Mouse (Mus musculus): ENCODE results near the gene Clic1. TPM values are rescaled to one million over a fixed set of nuclear protein-coding genes. Genes with fewer than 3 reads are reported as not detected.
"Not testable (repeated sequence)": the region's sequence is repeated elsewhere in the genome, so short reads cannot be mapped to it uniquely, and the experiment has no call there.

Clic1 gene
- polyA plus RNA-seq (2012; rRNA removed), result 69.6 and 89.8 TPM in 2 replicates

DNA sequence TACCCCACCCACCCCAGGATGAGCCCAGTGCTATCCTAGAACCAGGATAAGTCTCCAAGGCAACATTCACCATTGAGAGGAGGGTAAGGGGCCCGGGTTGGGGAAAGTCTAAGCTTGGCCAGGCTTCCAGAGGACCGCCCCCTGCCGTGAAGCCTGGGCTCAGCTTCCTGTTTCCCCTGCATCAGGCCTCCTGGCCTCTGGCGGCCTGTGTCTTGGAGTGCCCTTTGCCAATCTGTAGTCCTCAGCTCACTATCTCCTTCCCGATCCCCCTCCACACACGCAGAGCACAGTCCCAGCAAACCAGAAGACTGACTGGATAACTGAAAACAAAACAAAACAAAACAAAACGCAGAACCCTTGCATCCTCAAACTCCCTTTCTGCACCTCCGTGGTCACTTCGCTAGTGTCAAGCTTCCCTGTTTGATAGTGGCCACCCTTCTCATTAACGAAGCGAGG, at the start of gene Clic1:
TSS of gene Clic1 (plus strand) at position 406 of the 456 bp plus-strand sequence.
- peak; percentile 88 for DNase-seq (ENCODE audit: low read depth)
- TF ChIP-seq CTCF (IDR thresholded peaks at IDR 0.05; ENCODE audit: borderline replicate concordance, extremely low read depth, insufficient read depth, insufficient read length) (no peak), POLR2A (IDR thresholded peaks at IDR 0.05; ENCODE audit: borderline replicate concordance, extremely low read depth, insufficient read depth, insufficient read length, poor library complexity, severe bottlenecking) (0 out of 2 replicates have a peak, but pooled peaks have one; percentile 14)

DNA sequence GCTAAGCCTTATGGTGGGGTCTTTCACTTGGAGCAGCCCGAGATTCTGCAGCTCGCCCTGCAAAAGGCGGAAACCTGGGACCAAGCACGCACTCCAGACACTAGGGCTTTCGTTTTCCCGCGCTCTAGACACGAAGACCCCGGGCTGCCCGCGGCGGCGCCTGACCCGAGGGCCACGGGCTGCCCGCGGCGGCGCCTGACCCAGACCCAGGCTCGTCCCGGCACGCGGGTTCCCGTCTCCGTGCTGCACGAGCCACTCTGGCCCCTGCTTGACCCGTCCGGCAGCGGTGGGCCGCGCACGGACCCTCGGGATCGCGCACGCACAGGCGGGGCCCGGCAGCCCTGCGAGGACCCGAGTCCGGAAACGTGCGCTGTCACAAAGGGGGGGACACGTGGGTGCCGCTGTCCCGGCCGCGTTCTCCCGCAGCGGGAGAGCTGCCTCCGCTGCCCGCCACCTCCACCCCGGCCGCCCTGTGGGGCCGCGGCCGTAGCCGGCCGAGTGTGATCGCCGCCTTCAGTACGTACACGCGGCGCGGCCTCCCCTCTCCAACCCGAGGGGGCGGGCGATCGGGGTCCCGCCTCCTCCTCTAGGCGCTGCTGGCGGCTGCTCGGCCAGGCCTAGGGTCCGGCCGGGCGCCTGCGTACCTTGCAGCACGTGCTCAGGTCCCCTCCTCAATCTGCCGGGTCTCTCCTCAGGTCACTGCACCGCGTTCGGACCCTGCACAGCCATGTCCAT, 48.9 kb upstream of the Clic1 start, which contains the start of gene Vars:
TSS of gene Vars (plus strand) at position 271 of the 735 bp plus-strand sequence.
- DNase-seq (ENCODE audit: low read depth), result peak; percentile 93
- TF ChIP-seq POLR2A (IDR thresholded peaks at IDR 0.05; ENCODE audit: borderline replicate concordance, extremely low read depth, insufficient read depth, insufficient read length, poor library complexity, severe bottlenecking), result peak; percentile 78; the same call in 1 of the 2 replicates
- TF ChIP-seq CTCF (IDR thresholded peaks at IDR 0.05; ENCODE audit: borderline replicate concordance, extremely low read depth, insufficient read depth, insufficient read length), result no peak

DNA sequence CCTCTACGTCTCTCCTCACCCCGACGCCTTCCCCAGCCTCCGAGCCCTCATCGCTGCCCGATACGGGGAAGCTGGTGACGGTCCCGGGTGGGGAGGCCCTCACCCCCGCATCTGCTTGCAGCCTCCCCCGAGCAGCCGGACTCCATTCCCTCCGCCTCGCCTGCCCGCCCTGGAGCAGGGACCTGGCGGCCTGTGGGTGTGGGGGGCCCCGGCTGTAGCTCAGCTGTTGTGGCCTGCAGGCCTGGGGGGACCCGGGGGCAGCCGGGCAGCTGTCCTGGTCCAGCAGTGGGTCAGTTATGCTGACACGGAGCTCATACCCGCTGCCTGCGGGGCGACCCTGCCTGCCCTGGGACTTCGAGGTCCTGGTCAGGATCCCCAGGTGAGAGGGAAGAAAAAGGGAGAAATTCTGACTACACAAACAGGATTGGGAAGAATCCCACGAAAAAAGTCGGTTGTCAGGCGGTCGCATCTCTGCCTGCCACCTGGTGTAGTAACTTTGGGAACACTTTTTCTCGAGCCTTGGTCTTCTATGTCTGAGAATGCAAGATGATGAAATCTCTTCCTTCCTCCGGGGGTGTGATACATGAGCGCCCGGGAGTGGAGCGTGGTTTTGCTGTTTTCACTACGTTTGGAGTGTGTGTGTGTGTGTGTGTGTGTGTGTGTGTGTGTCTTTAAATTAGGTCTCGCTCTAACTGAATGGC, 48.2 kb upstream of the Clic1 start:
- TF ChIP-seq CTCF (IDR thresholded peaks at IDR 0.05; ENCODE audit: borderline replicate concordance, extremely low read depth, insufficient read depth, insufficient read length), result no peak
- TF ChIP-seq POLR2A (IDR thresholded peaks at IDR 0.05; ENCODE audit: borderline replicate concordance, extremely low read depth, insufficient read depth, insufficient read length, poor library complexity, severe bottlenecking), result no peak
- peak; percentile 53 for DNase-seq (ENCODE audit: low read depth)

DNA sequence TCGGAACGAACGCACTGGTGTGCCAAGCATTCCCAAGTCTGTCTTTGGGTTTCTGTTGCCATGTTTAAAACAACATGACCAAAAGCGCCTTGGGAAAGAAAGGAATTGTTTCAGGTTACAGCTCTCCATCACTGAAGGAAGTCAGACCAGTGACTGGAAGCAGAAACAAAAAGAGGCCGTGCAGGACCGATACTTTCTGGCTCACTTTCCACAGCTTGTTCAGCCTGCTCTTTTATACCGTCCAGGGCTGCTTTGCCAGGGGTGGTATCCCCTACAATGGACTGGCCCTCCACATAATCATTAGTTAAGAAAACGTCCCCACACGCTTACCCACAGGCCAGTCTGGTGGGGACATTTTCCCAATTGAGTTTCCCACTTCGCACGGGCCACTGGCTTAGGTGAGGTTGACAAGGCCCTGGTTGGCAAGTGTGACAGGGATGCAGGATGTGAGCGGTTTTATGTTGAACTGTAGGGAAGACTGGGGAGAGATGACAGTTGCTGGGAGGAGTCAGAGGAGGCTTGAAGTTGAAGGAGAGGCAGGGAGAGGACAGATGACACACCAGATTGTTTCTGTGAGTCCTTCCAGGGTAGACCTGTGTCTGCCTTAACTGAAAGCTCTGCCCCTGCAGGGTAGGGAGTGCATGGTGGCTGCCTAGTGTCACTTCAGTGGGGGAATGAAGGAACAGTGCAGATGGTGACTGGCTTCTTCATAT, 47.5 kb upstream of the Clic1 start:
- DNase-seq (ENCODE audit: low read depth), result peak; percentile 13
- TF ChIP-seq POLR2A (IDR thresholded peaks at IDR 0.05; ENCODE audit: borderline replicate concordance, extremely low read depth, insufficient read depth, insufficient read length, poor library complexity, severe bottlenecking) (no peak), CTCF (IDR thresholded peaks at IDR 0.05; ENCODE audit: borderline replicate concordance, extremely low read depth, insufficient read depth, insufficient read length) (no peak)

DNA sequence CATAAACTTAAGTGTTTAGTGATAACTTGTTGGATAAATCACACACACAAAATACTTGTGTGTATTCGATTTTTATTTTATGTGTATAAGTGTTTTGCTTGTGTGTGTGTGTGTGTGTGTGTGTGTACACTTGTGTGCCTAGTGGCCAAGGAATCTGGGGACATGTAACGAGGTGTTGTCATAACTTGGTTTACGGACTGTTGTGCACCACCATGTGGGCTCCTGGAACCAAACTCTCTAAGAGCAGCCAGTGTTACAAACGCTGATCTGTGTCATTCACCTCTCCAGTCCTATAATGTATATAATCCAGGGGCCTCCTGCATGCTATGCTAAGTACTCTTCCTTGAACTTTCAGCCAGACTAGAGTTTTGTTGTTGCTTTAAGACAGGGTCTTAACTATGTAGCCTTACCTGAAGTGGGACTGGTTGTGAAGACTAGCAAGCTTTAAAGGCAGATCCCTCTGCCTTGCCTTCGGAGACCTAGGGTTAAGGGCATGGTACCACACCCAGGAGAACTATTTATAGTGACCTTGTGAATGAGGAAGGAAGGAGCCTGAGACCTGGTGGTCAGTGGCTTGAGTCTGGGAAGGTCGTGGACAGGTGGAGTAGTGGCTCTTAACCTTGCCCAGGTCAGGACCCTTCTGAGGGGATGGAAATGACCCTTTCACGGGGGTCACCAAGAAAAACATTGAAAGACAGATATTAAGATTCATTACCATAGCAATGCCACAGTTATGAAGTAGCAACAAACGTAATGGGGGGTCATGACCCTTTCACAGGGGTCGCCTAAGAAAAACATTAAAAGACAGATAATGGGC, 46.5 kb upstream of the Clic1 start:
- TF ChIP-seq CTCF (IDR thresholded peaks at IDR 0.05; ENCODE audit: borderline replicate concordance, extremely low read depth, insufficient read depth, insufficient read length), result no peak
- no peak for TF ChIP-seq POLR2A (IDR thresholded peaks at IDR 0.05; ENCODE audit: borderline replicate concordance, extremely low read depth, insufficient read depth, insufficient read length, poor library complexity, severe bottlenecking)
- no peak for DNase-seq (ENCODE audit: low read depth)

DNA sequence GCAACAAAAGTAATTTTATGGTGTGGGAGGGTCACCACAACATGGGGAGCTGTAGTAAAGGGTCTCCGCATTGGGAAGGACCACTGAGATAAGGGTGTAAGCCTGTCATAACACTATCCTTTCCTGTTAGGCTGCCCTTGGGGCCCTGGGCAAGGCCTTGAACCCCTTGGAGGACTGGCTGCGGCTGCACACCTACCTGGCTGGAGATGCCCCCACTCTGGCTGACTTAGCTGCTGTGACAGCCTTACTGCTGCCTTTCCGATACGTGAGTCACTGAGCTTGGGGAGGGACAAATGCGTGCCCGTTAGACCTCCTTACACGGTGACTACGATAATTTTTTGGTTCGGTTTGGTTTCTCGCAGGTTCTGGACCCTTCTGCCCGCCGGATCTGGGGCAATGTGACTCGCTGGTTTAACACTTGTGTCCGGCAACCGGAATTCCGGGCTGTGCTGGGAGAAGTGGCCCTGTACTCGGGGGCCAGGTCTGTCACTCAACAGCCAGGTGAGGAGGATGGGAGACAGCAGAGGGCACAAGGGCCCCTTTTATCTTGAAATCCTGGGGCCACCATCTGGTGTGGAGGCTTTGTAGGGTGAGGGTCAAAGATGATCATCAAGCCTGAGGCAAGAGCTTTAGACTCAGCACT, 45.6 kb upstream of the Clic1 start:
- no peak for TF ChIP-seq CTCF (IDR thresholded peaks at IDR 0.05; ENCODE audit: borderline replicate concordance, extremely low read depth, insufficient read depth, insufficient read length)
- TF ChIP-seq POLR2A (IDR thresholded peaks at IDR 0.05; ENCODE audit: borderline replicate concordance, extremely low read depth, insufficient read depth, insufficient read length, poor library complexity, severe bottlenecking), result no peak

DNA sequence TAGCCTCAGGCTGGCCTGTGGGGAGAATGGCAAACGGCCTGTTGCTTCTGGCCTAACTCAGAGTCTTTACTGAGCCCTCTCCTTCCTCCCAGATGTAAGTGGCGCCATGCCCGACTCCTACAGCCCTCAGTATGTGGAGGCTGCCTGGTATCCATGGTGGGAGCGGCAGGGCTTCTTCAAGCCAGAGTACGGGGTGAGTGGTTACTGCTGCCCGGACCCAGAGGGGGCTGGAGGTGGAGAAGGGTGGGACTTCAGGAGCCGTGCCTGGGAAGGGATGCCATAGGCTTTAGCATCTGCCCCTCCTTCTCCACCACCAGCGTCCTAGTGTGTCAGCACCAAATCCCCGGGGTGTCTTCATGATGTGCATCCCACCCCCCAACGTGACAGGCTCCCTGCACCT, 44.6 kb upstream of the Clic1 start:
- no peak for DNase-seq (ENCODE audit: low read depth)
- TF ChIP-seq POLR2A (IDR thresholded peaks at IDR 0.05; ENCODE audit: borderline replicate concordance, extremely low read depth, insufficient read depth, insufficient read length, poor library complexity, severe bottlenecking), result no peak
- no peak for TF ChIP-seq CTCF (IDR thresholded peaks at IDR 0.05; ENCODE audit: borderline replicate concordance, extremely low read depth, insufficient read depth, insufficient read length)

More for the DNA sequence above, 45.6 kb upstream of the Clic1 start:
- no peak for DNase-seq (ENCODE audit: low read depth)

DNA sequence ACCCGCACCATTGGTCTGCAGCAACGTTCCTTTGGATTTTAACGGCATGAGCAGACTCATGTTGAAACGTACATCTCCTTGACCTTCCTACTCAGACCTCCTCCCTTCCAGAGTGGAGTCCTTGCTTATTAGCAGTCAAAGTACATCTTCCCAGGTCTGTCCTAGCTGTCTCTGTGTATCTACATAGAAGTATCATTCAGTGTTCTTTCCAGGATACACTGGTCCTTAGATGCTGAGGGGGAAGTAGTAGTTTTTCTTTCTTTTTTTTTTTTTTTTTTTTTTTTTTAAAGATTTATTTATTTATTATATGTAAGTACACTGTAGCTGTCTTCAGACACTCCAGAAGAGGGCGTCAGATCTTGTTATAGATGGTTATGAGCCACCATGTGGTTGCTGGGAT, 43.9 kb upstream of the Clic1 start:
- not testable (repeated sequence) for DNase-seq (ENCODE audit: low read depth)

DNA sequence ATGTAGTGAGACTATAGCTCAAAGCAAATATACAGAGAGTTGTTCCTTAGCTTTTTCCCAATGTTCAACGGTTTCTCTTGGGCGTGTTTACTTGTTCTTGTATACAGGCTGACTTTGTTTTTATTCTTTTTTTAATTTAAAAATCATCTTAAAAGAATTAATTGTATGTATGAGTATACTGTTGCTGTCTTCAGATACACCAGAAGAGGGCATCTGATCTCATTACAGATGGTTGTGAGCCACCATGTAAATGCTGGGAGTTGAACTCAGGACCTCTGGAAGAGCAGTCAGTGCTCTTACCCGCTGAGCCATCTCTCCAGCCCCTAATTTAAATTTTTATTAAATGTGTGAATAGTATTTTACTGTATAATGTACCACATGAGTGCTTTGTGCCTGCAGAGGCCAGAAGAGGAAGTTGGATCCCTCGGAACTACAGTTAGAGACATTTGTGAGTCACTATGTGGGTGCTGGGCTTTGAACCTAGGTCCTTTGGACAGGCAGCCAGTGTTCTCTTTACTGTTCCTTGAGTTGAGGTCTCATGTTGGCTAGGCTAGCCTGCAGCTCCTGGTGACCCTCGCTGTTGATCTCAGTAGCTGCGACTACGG, 42.3 kb upstream of the Clic1 start:
- DNase-seq (ENCODE audit: low read depth), result no peak
- TF ChIP-seq POLR2A (IDR thresholded peaks at IDR 0.05; ENCODE audit: borderline replicate concordance, extremely low read depth, insufficient read depth, insufficient read length, poor library complexity, severe bottlenecking) (no peak), CTCF (IDR thresholded peaks at IDR 0.05; ENCODE audit: borderline replicate concordance, extremely low read depth, insufficient read depth, insufficient read length) (no peak)

DNA sequence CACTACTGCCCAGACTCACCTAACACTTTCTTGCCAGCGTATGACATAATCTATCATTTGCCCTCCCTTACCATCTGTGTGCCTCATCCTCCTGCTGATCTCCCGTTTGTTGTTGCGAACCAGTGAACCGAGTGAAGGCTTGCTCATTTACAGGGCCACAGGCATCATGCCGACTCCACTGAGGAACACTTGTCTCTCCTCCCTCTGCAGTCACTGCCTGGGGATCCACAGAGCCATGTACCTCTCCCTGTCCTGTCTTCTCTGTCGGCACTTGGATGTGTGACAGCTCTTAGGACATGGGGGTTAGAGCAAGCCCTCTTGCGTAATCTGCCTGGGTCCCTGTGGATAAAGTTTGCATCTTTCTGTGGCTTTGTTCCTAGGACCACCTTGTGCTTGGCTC, 40.2 kb upstream of the Clic1 start:
- TF ChIP-seq POLR2A (IDR thresholded peaks at IDR 0.05; ENCODE audit: borderline replicate concordance, extremely low read depth, insufficient read depth, insufficient read length, poor library complexity, severe bottlenecking), result no peak
- no peak for TF ChIP-seq CTCF (IDR thresholded peaks at IDR 0.05; ENCODE audit: borderline replicate concordance, extremely low read depth, insufficient read depth, insufficient read length)
- DNase-seq (ENCODE audit: low read depth), result no peak

Data from brain, embryonic 14.5 days (tissue).